ENCODE assay signal across 8 mouse cellular contexts in the genomic region with DNA sequence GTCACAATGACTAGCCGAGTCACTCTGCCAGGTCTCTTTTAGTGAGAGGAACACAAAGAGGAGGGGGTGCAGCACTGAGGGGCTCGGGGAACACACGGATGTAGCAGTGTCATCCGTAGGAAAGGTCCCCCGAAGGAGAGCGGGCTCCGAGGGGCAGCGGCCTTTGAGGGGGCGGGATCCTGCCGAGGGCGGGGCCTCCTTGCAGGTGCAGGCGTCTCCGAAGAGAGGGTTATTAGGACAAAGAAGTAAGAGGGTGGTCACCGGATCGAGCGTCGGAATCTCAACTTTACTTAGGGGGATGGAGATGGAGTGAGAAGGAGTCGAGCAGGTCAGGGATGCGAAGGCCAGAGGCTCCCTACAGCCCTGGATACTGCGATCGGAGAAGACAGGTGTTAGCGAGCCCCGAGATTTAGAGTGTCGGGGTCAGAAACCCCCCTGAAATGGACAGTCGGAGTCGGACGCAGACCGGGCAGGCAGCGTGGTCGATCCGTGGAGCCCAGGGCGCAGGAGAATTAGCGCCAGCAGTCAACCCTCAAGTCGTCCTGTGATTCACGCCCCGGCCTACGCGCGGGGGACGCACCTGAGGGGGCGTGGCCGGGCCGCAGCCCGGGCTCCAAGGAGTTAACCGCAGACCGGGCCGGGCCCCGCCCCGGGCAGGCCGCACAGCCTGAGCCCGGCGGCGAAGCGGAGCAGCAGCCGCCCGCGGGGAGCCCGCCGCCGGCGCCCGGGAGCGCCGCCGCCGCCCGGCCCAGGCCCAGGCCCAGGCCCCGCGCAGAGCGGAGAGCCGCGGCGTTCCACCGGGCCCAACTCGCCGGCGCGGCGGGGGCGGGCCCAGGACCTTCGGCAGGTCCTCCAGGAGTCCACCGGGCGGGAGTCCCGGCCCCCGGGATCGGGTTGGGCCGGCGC. TPM values are rescaled to one million over a fixed set of nuclear protein-coding genes. Genes with fewer than 3 reads are reported as not detected.
DNase-seq lines count a peak whose midpoint lies in the region; ATAC-seq and TF ChIP-seq lines count a peak whose summit lies in the region.

No protein-coding gene starts in this region.

- no peaks in the 10 kb centered on the region for H3K27me3 ChIP-seq in ES-Bruce4 (ENCODE audit: control insufficient read depth, insufficient read depth, low read length, poor library complexity, severe bottlenecking)
- peaks cover 11% of the 10 kb centered on the region; the same call in 1 of the 2 replicates for H3K27me3 ChIP-seq in forebrain, embryonic 10.5 days (ENCODE audit: poor library complexity, severe bottlenecking)
- no peaks in the 10 kb centered on the region for H3K27me3 ChIP-seq in lung, embryonic 15.5 days

- WGBS in forebrain, embryonic 10.5 days, result under 1% methylated on average over 88 of the region's 88 CpGs
- WGBS in lung, embryonic 15.5 days, result under 1% methylated on average over 85 of the region's 88 CpGs

- H3K27ac ChIP-seq in ES-Bruce4 (ENCODE audit: insufficient read depth, low read length), result peak overlapping the region; percentile 2; the same call in 1 of the 2 replicates
- peak overlapping the region; percentile 94 for H3K27ac ChIP-seq in forebrain, embryonic 10.5 days
- peak overlapping the region; percentile 91 for H3K27ac ChIP-seq in layer of hippocampus, adult 2 months
- peak overlapping the region; percentile 96 for H3K27ac ChIP-seq in lung, embryonic 15.5 days

- 0 out of 2 replicates have a peak, but pooled peaks cover 3% of the 10 kb centered on the region for H3K36me3 ChIP-seq in ES-Bruce4 (ENCODE audit: control insufficient read depth, insufficient read depth, low read length, poor library complexity, severe bottlenecking)
- H3K36me3 ChIP-seq in forebrain, embryonic 10.5 days (replicated peaks), result peaks cover 30% of the 10 kb centered on the region
- H3K36me3 ChIP-seq in lung, embryonic 15.5 days, result peaks cover 27% of the 10 kb centered on the region

- H3K9ac ChIP-seq in ES-Bruce4 (ENCODE audit: low read depth, poor library complexity, severe bottlenecking), result peak overlapping the region; percentile 94
- H3K9ac ChIP-seq in lung, embryonic 15.5 days, result peak overlapping the region; percentile 91

- peak overlapping the region; percentile 98 for H3K4me2 ChIP-seq in lung, embryonic 15.5 days

- peak; percentile 72 for ATAC-seq in lung, embryonic 15.5 days (ENCODE audit: borderline replicate concordance, extremely low read depth, low FRiP score, low TSS enrichment)

- TF ChIP-seq POLR2A in ES-Bruce4 (IDR thresholded peaks at IDR 0.05; ENCODE audit: insufficient read depth, low read length), result no peak

- H3K4me1 ChIP-seq in ES-Bruce4 (ENCODE audit: control insufficient read depth, insufficient read depth, low read length), result peaks cover 2% of the 10 kb centered on the region
- peaks cover 27% of the 10 kb centered on the region for H3K4me1 ChIP-seq in forebrain, embryonic 10.5 days
- H3K4me1 ChIP-seq in lung, embryonic 15.5 days, result peaks cover 13% of the 10 kb centered on the region

- H3K9me3 ChIP-seq in ES-Bruce4 (replicated peaks; ENCODE audit: control insufficient read depth, insufficient read depth, low read length, poor library complexity, severe bottlenecking), result no peaks in the 10 kb centered on the region
- H3K9me3 ChIP-seq in forebrain, embryonic 10.5 days, result no peaks in the 10 kb centered on the region
- H3K9me3 ChIP-seq in lung, embryonic 15.5 days, result no peaks in the 10 kb centered on the region

- H3K4me3 ChIP-seq in ES-Bruce4 (ENCODE audit: low read depth, low read length), result peak overlapping the region; percentile 72
- peak overlapping the region; percentile 92 for H3K4me3 ChIP-seq in forebrain, embryonic 10.5 days
- peak overlapping the region; percentile 81 for H3K4me3 ChIP-seq in layer of hippocampus, adult 2 months
- H3K4me3 ChIP-seq in lung, embryonic 15.5 days, result peak overlapping the region; percentile 94

- intact Hi-C loops in heart, postnatal 36 days (cut with DNase I), result loop anchor here (1.0 to 5.0 kb wide), 5 partner anchors 36 to 268 kb away; a partner anchor contains a TSS

- TF ChIP-seq EP300 in ES-Bruce4 (IDR thresholded peaks at IDR 0.05; ENCODE audit: insufficient read depth, low read depth, low read length), result no peak

- TF ChIP-seq CTCF in ES-Bruce4 (IDR thresholded peaks at IDR 0.05; ENCODE audit: low read depth, low read length), result no peak
- TF ChIP-seq CTCF in layer of hippocampus, adult 2 months (conservative IDR thresholded peaks at IDR 0.05), result no peak

- DNase-seq in c-Kit-negative CD71-positive TER-119-positive erythroid progenitor cells, embryonic 14.5 days (ENCODE audit: low read depth, low spot score), result peak; percentile 61
- DNase-seq in forebrain, embryonic 10.5 days (ENCODE audit: extremely low spot score, low spot score), result peak; percentile 61
- DNase-seq in heart, postnatal 36 days, result peak; percentile 63 to 77
- DNase-seq in layer of hippocampus, adult 2 months (ENCODE audit: low spot score in 2 of 2), result peak; percentile 48 to 68
- peak; percentile 59 for DNase-seq in ovary, postnatal 14 days (ENCODE audit: low spot score)
- DNase-seq in thymus, postnatal 14 days, result peak; percentile 76

RNA-seq across cellular contexts. Expression of a gene that starts 1.0 kb away (rescaled TPM):
- 12.6 and 14.9 TPM in 2 replicates for polyA plus RNA-seq in ES-Bruce4 (2011; ENCODE audit: insufficient read depth, insufficient read length, low read depth, missing spikeins)
- polyA plus RNA-seq in forebrain, embryonic 10.5 days (2016; fragmentation: Nextera tagmentation; extraction: Ambion mirVana), result 3.2 and 3.5 TPM in 2 replicates
- 10 to 100 TPM; 32.8 to 33.4 TPM for total RNA-seq in heart, postnatal 36 days (2021)
- total RNA-seq in layer of hippocampus, adult 2 months (2021), result 10 to 100 TPM; 79.9 to 86.0 TPM
- polyA plus RNA-seq in lung, embryonic 15.5 days (2015; fragmentation: Nextera tagmentation; extraction: Ambion mirVana), result 8.3 and 8.5 TPM in 2 replicates

RNA-seq across cellular contexts. Expression of a gene that starts 11.7 kb away (rescaled TPM):
- polyA plus RNA-seq in ES-Bruce4 (2011; ENCODE audit: insufficient read depth, insufficient read length, low read depth, missing spikeins), result not detected in 2 replicates
- 2.3 and 2.4 TPM in 2 replicates for polyA plus RNA-seq in forebrain, embryonic 10.5 days (2016; fragmentation: Nextera tagmentation; extraction: Ambion mirVana)
- 1 to 10 TPM in 1 of 2 experiments, under 1 TPM in 1; 0.89 to 1.6 TPM for total RNA-seq in heart, postnatal 36 days (2021)
- not detected for total RNA-seq in layer of hippocampus, adult 2 months (2021)
- 1.8 and 3.1 TPM in 2 replicates for polyA plus RNA-seq in lung, embryonic 15.5 days (2015; fragmentation: Nextera tagmentation; extraction: Ambion mirVana)

RNA-seq across cellular contexts. Expression of a gene that starts 13.8 kb away (rescaled TPM):
- 2.1 and 2.4 TPM in 2 replicates for polyA plus RNA-seq in ES-Bruce4 (2011; ENCODE audit: insufficient read depth, insufficient read length, low read depth, missing spikeins)
- polyA plus RNA-seq in forebrain, embryonic 10.5 days (2016; fragmentation: Nextera tagmentation; extraction: Ambion mirVana), result 0.10 and 0.17 TPM in 2 replicates
- not detected for total RNA-seq in heart, postnatal 36 days (2021)
- total RNA-seq in layer of hippocampus, adult 2 months (2021), result 1 to 10 TPM in 1 of 2 experiments, under 1 TPM in 1; 0.98 to 1.9 TPM
- polyA plus RNA-seq in lung, embryonic 15.5 days (2015; fragmentation: Nextera tagmentation; extraction: Ambion mirVana), result 0.14 and 0.25 TPM in 2 replicates

RNA-seq across cellular contexts. Expression of a gene that starts 40.8 kb away (rescaled TPM):
- polyA plus RNA-seq in ES-Bruce4 (2011; ENCODE audit: insufficient read depth, insufficient read length, low read depth, missing spikeins), result not detected in 2 replicates
- polyA plus RNA-seq in forebrain, embryonic 10.5 days (2016; fragmentation: Nextera tagmentation; extraction: Ambion mirVana), result not detected in 2 replicates
- not detected for total RNA-seq in heart, postnatal 36 days (2021)
- not detected for total RNA-seq in layer of hippocampus, adult 2 months (2021)
- 0.14 and 1.2 TPM in 2 replicates for polyA plus RNA-seq in lung, embryonic 15.5 days (2015; fragmentation: Nextera tagmentation; extraction: Ambion mirVana)

RNA-seq across cellular contexts. Expression of a gene that starts 50.0 kb away (rescaled TPM):
- 16.5 and 17.8 TPM in 2 replicates for polyA plus RNA-seq in ES-Bruce4 (2011; ENCODE audit: insufficient read depth, insufficient read length, low read depth, missing spikeins)
- 42.2 and 43.9 TPM in 2 replicates for polyA plus RNA-seq in forebrain, embryonic 10.5 days (2016; fragmentation: Nextera tagmentation; extraction: Ambion mirVana)
- total RNA-seq in heart, postnatal 36 days (2021), result 10 to 100 TPM; 25.3 to 29.8 TPM
- 10 to 100 TPM; 27.6 to 29.0 TPM for total RNA-seq in layer of hippocampus, adult 2 months (2021)
- polyA plus RNA-seq in lung, embryonic 15.5 days (2015; fragmentation: Nextera tagmentation; extraction: Ambion mirVana), result 67.4 and 70.1 TPM in 2 replicates

Comparison
In these comparisons a context has a peak if more than half of its experiments do, and no peak if none do; other contexts are left out.
1. Peak in every context shown above with its lines: DNase-seq, ATAC-seq, H3K4me3 ChIP-seq and H3K27ac ChIP-seq.
2. H3K27ac ChIP-seq: peak in every context shown above with its lines; median percentile 96 in lung, embryonic 15.5 days; 94 in forebrain, embryonic 10.5 days; 91 in layer of hippocampus, adult 2 months; 2 in ES-Bruce4.